Mouse (Mus musculus): ENCODE results near the gene Mecr. TPM values are rescaled to one million over a fixed set of nuclear protein-coding genes. Genes with fewer than 3 reads are reported as not detected.
"Not testable (repeated sequence)": the region's sequence is repeated elsewhere in the genome, so short reads cannot be mapped to it uniquely, and the experiment has no call there.

Mecr gene
- total RNA-seq (2021): 10 to 100 TPM; 28.4 to 33.4 TPM

- DNase-seq (ENCODE audit: extremely low spot score in 1 of 2, low spot score in 1 of 2): peak; percentile 92 to 94
Measured at GRCm38 (mm10) chr4:131843290-131843743, at the start of gene Mecr. Mecr (plus strand) TSS chr4:131843470.

GRCm38 (mm10) chr4:131796312-131797080, 46.8 kb upstream of the Mecr start:
- no peak for DNase-seq (ENCODE audit: extremely low spot score in 1 of 2, low spot score in 1 of 2)

- DNase-seq (ENCODE audit: extremely low spot score in 1 of 2, low spot score in 1 of 2): peak in 1 of 2 experiments; percentile 48
Measured at GRCm38 (mm10) chr4:131797483-131797882, 45.8 kb upstream of the Mecr start.

- no peak for DNase-seq (ENCODE audit: extremely low spot score in 1 of 2, low spot score in 1 of 2)
Measured at GRCm38 (mm10) chr4:131797920-131798319, 45.4 kb upstream of the Mecr start.

GRCm38 (mm10) chr4:131798968-131799367, 44.3 kb upstream of the Mecr start:
- DNase-seq (ENCODE audit: extremely low spot score in 1 of 2, low spot score in 1 of 2): no peak

GRCm38 (mm10) chr4:131803846-131804245, 39.4 kb upstream of the Mecr start:
- DNase-seq (ENCODE audit: extremely low spot score in 1 of 2, low spot score in 1 of 2): no peak

GRCm38 (mm10) chr4:131804732-131805131, 38.5 kb upstream of the Mecr start:
- not testable (repeated sequence) for DNase-seq (ENCODE audit: extremely low spot score in 1 of 2, low spot score in 1 of 2)

GRCm38 (mm10) chr4:131805255-131805654, 38.0 kb upstream of the Mecr start:
- DNase-seq (ENCODE audit: extremely low spot score in 1 of 2, low spot score in 1 of 2): no peak

- no peak for DNase-seq (ENCODE audit: extremely low spot score in 1 of 2, low spot score in 1 of 2)
Measured at GRCm38 (mm10) chr4:131812458-131812857, 30.8 kb upstream of the Mecr start.

GRCm38 (mm10) chr4:131813798-131814197, 29.5 kb upstream of the Mecr start:
- no peak for DNase-seq (ENCODE audit: extremely low spot score in 1 of 2, low spot score in 1 of 2)

GRCm38 (mm10) chr4:131814869-131815268, 28.4 kb upstream of the Mecr start:
- no peak for DNase-seq (ENCODE audit: extremely low spot score in 1 of 2, low spot score in 1 of 2)

- no peak for DNase-seq (ENCODE audit: extremely low spot score in 1 of 2, low spot score in 1 of 2)
Measured at GRCm38 (mm10) chr4:131815774-131816173, 27.5 kb upstream of the Mecr start.

- DNase-seq (ENCODE audit: extremely low spot score in 1 of 2, low spot score in 1 of 2): no peak
Measured at GRCm38 (mm10) chr4:131818926-131819325, 24.3 kb upstream of the Mecr start.

- DNase-seq (ENCODE audit: extremely low spot score in 1 of 2, low spot score in 1 of 2): no peak
Measured at GRCm38 (mm10) chr4:131821161-131821731, 22.0 kb upstream of the Mecr start.

- no peak for DNase-seq (ENCODE audit: extremely low spot score in 1 of 2, low spot score in 1 of 2)
Measured at GRCm38 (mm10) chr4:131822583-131822982, 20.7 kb upstream of the Mecr start.

- DNase-seq (ENCODE audit: extremely low spot score in 1 of 2, low spot score in 1 of 2): no peak
Measured at GRCm38 (mm10) chr4:131824939-131825338, 18.3 kb upstream of the Mecr start.

- DNase-seq (ENCODE audit: extremely low spot score in 1 of 2, low spot score in 1 of 2): peak in 1 of 2 experiments; percentile 62
Measured at GRCm38 (mm10) chr4:131825830-131826229, 17.4 kb upstream of the Mecr start.

GRCm38 (mm10) chr4:131826905-131827304, 16.4 kb upstream of the Mecr start:
- no peak for DNase-seq (ENCODE audit: extremely low spot score in 1 of 2, low spot score in 1 of 2)

GRCm38 (mm10) chr4:131829123-131829522, 14.1 kb upstream of the Mecr start:
- DNase-seq (ENCODE audit: extremely low spot score in 1 of 2, low spot score in 1 of 2): no peak

GRCm38 (mm10) chr4:131831546-131832045, 11.7 kb upstream of the Mecr start:
- DNase-seq (ENCODE audit: extremely low spot score in 1 of 2, low spot score in 1 of 2): no peak

GRCm38 (mm10) chr4:131832759-131833407, 10.4 kb upstream of the Mecr start:
- no peak for DNase-seq (ENCODE audit: extremely low spot score in 1 of 2, low spot score in 1 of 2)
